Mouse (Mus musculus) spleen, adult 2 months (tissue): ENCODE results near the gene Wdr44. TPM values are rescaled to one million over a fixed set of nuclear protein-coding genes. Genes with fewer than 3 reads are reported as not detected.

Experiments used
- DNase-seq, 2 experiments: peaks; one replicate each; pipeline versions ENCODE4 v3.0.0 to v3.0.0-alpha.2; 2012 to 2021; ENCODE audit warnings: low spot score in 2 of 2, low read depth in 1 of 2
- H3K27ac ChIP-seq: fragments of 200-500 bp; 2 replicates; pipeline ENCODE4 v1.5.1; 2012; ENCODE audit warnings: low read length, inconsistent platforms; ENCODE audit not compliant: insufficient read depth
- H3K27me3 ChIP-seq: fragments of 200-500 bp; 2 replicates; pipeline ENCODE4 v1.6.1; 2012; ENCODE audit warnings: mild to moderate bottlenecking, moderate library complexity, low read length, inconsistent platforms; ENCODE audit not compliant: control insufficient read depth, insufficient read depth
- H3K36me3 ChIP-seq: fragments of 200-500 bp; 2 replicates; pipeline ENCODE4 v1.6.1; 2012; ENCODE audit warnings: mild to moderate bottlenecking, low read length, inconsistent platforms; ENCODE audit not compliant: control insufficient read depth, insufficient read depth
- H3K4me1 ChIP-seq: fragments of 200-500 bp; 2 replicates; pipeline ENCODE4 v1.6.1; 2011; ENCODE audit warnings: inconsistent platforms; ENCODE audit not compliant: control insufficient read depth, insufficient read depth, insufficient read length
- H3K4me3 ChIP-seq: fragments of 200-500 bp; 2 replicates; pipeline ENCODE4 v1.5.1; 2011; ENCODE audit warnings: mild to moderate bottlenecking, inconsistent platforms; ENCODE audit not compliant: insufficient read depth, insufficient read length; ENCODE audit errors: extremely low read depth
- CTCF ChIP-seq: fragments of 200-500 bp; IDR thresholded peaks from 2 replicates; pipeline ENCODE4 v1.5.1; 2011; ENCODE audit warnings: mild to moderate bottlenecking, inconsistent platforms; ENCODE audit not compliant: insufficient read depth, insufficient read length, insufficient replicate concordance; ENCODE audit errors: extremely low read depth
- POLR2A ChIP-seq: fragments of 200-500 bp; IDR thresholded peaks from 2 replicates; pipeline ENCODE4 v1.6.1; 2011; ENCODE audit warnings: low read depth, low read length, inconsistent platforms
- WGBS: fragments of 180-500 bp; shearing (Covaris S2); methylation state at CpG from one replicate; pipeline ENCODE4 v1.1.7; 2018; 5-methylcytosine and 5-hydroxymethylcytosine counted together
- polyA plus RNA-seq: library from polyadenylated mRNA; depleted of rRNA; stranded (reverse); fragments of >200 nt; gene quantifications from 2 replicates; pipeline ENCODE4 v1.2.3, GENCODE M21; 2012; rRNA removed

Gene Wdr44
- polyA plus RNA-seq = 4.3 and 6.9 TPM in 2 replicates

GRCm38 (mm10) chrX:23692722-23693442 lies at the start of gene Wdr44:
Gene Wdr44 (plus strand): TSS chrX:23693051.
- 21% methylated on average over 51 of the region's 51 CpGs for WGBS
- Histone ChIP-seq H3K36me3 (no peaks in the 10 kb centered on the region), H3K4me3 (peak within 1 kb of the TSS; percentile 89), H3K27ac (peak within 1 kb of the TSS; percentile 95), H3K27me3 (no peaks in the 10 kb centered on the region), H3K4me1 (no peaks in the 10 kb centered on the region; the same call in none of the 2 replicates)
- TF ChIP-seq CTCF (no peak), POLR2A (no peak; the same call in 1 of the 2 replicates)
- peak; percentile 83 to 91 for DNase-seq

GRCm38 (mm10) chrX:23648371-23648770 lies 44.5 kb upstream of the Wdr44 start:
- no peaks in the 10 kb centered on the region for H3K27me3 ChIP-seq
- no peak for DNase-seq
- no peak for TF ChIP-seq CTCF
- TF ChIP-seq POLR2A = no peak
- WGBS = 89% methylated on average over 1 of the region's 1 CpGs
- H3K4me3 ChIP-seq = no peak overlapping the region
- H3K36me3 ChIP-seq = no peaks in the 10 kb centered on the region
- no peaks in the 10 kb centered on the region for H3K4me1 ChIP-seq
- no peak overlapping the region for H3K27ac ChIP-seq

GRCm38 (mm10) chrX:23662216-23662615 lies 30.6 kb upstream of the Wdr44 start:
- WGBS = 78% methylated on average over 1 of the region's 1 CpGs
- H3K4me1 ChIP-seq = no peaks in the 10 kb centered on the region
- H3K27ac ChIP-seq = no peak overlapping the region

GRCm38 (mm10) chrX:23673193-23673592 lies 19.7 kb upstream of the Wdr44 start:
- Histone ChIP-seq H3K4me3 (no peak overlapping the region), H3K27ac (no peak overlapping the region), H3K4me1 (peaks cover 2% of the 10 kb centered on the region; the same call in 1 of the 2 replicates), H3K27me3 (no peaks in the 10 kb centered on the region), H3K36me3 (no peaks in the 10 kb centered on the region)
- TF ChIP-seq CTCF (no peak), POLR2A (no peak)
- DNase-seq = no peak
- WGBS = 40% methylated on average over 2 of the region's 2 CpGs

More at GRCm38 (mm10) chrX:23662216-23662615, 30.6 kb upstream of the Wdr44 start:
- 0 out of 2 replicates have a peak overlapping the region, but pooled peaks have one; percentile 9 for H3K4me3 ChIP-seq
- TF ChIP-seq POLR2A (no peak), CTCF (no peak)
- DNase-seq = peak; percentile 31 to 51
- no peaks in the 10 kb centered on the region for H3K27me3 ChIP-seq
- no peaks in the 10 kb centered on the region for H3K36me3 ChIP-seq

- Histone ChIP-seq H3K36me3 (no peaks in the 10 kb centered on the region), H3K4me3 (no peak overlapping the region), H3K27ac (peak overlapping the region; percentile 9; the same call in 1 of the 2 replicates), H3K4me1 (peaks cover 2% of the 10 kb centered on the region; the same call in 1 of the 2 replicates), H3K27me3 (no peaks in the 10 kb centered on the region)
- 39% methylated on average over 1 of the region's 1 CpGs for WGBS
- TF ChIP-seq POLR2A (no peak), CTCF (no peak)
- DNase-seq = no peak
These were observed 17.4 kb upstream of the Wdr44 start for GRCm38 (mm10) chrX:23675450-23675849.

- DNase-seq = no peak
- 78% methylated on average over 2 of the region's 2 CpGs for WGBS
These were observed 16.3 kb upstream of the Wdr44 start for GRCm38 (mm10) chrX:23676583-23676982.

GRCm38 (mm10) chrX:23677511-23677910 lies 15.3 kb upstream of the Wdr44 start:
- Histone ChIP-seq H3K4me3 (no peak overlapping the region), H3K27me3 (no peaks in the 10 kb centered on the region), H3K4me1 (peaks cover 2% of the 10 kb centered on the region; the same call in 1 of the 2 replicates), H3K36me3 (no peaks in the 10 kb centered on the region), H3K27ac (no peak overlapping the region)
- WGBS = 73% methylated on average over 2 of the region's 2 CpGs
- no peak for DNase-seq
- no peak for TF ChIP-seq CTCF
- no peak for TF ChIP-seq POLR2A

More at GRCm38 (mm10) chrX:23676583-23676982, 16.3 kb upstream of the Wdr44 start:
- TF ChIP-seq CTCF = no peak
- TF ChIP-seq POLR2A = no peak
- no peaks in the 10 kb centered on the region for H3K36me3 ChIP-seq
- H3K4me3 ChIP-seq = no peak overlapping the region
- H3K27ac ChIP-seq = no peak overlapping the region
- H3K27me3 ChIP-seq = no peaks in the 10 kb centered on the region
- peaks cover 2% of the 10 kb centered on the region; the same call in 1 of the 2 replicates for H3K4me1 ChIP-seq
